Mouse (Mus musculus) ES-CJ7 (cell line): ENCODE results near the gene Cdk19.
A peak's percentile ranks its signal among the peaks of the same experiment; 100 is the strongest.
"Not testable (repeated sequence)": the region's sequence is repeated elsewhere in the genome, so short reads cannot be mapped to it uniquely, and the experiment has no call there.

Experiments used
- DNase-seq: peaks from one replicate; pipeline ENCODE4 v3.0.0; 2011; ENCODE audit warnings: low read depth, low spot score

Gene Cdk19

GRCm38 (mm10) chr10:40523312-40523975 lies 184.1 kb downstream of the Cdk19 start:
- no peak for DNase-seq

- DNase-seq, result peak; percentile 25
Observed at GRCm38 (mm10) chr10:40524032-40524806, 184.9 kb downstream of the Cdk19 start.

GRCm38 (mm10) chr10:40524991-40525390 lies 185.6 kb downstream of the Cdk19 start:
- peak; percentile 50 for DNase-seq

- DNase-seq, result no peak
Observed at GRCm38 (mm10) chr10:40525616-40526155, 186.3 kb downstream of the Cdk19 start.

GRCm38 (mm10) chr10:40526301-40526761 lies 187.0 kb downstream of the Cdk19 start:
- DNase-seq, result no peak

- no peak for DNase-seq
Observed at GRCm38 (mm10) chr10:40526986-40527385, 187.6 kb downstream of the Cdk19 start.

GRCm38 (mm10) chr10:40527573-40527972 lies 188.2 kb downstream of the Cdk19 start:
- no peak for DNase-seq

- no peak for DNase-seq
Observed at GRCm38 (mm10) chr10:40528668-40529067, 189.3 kb downstream of the Cdk19 start.

GRCm38 (mm10) chr10:40529617-40530016 lies 190.3 kb downstream of the Cdk19 start:
- peak; percentile 74 for DNase-seq

GRCm38 (mm10) chr10:40530661-40531060 lies 191.3 kb downstream of the Cdk19 start:
- DNase-seq, result no peak

- DNase-seq, result not testable (repeated sequence)
Observed at GRCm38 (mm10) chr10:40532586-40532985, 193.2 kb downstream of the Cdk19 start.
